Mouse (Mus musculus) megakaryocyte progenitor cell, adult 5-6 weeks (primary cell): ENCODE measurements around the gene Copz1. TPM values are rescaled to one million over a fixed set of nuclear protein-coding genes. Genes with fewer than 3 reads are reported as not detected.

Experiments used
- ATAC-seq: replicated peaks from 2 replicates; pipeline ENCODE4 v1.8.0; 2016; ENCODE audit warnings: mild to moderate bottlenecking, moderate TSS enrichment, inconsistent platforms; ENCODE audit not compliant: poor library complexity
- total RNA-seq, 2 experiments: library from RNA; stranded (forward) in 1 of 2; stranded (reverse) in 1 of 2; fragments of 157-497, 149-512 nt in 1 of 2; fragments of 200-1000 nt in 1 of 2; gene quantifications; 2 replicates each; pipeline versions ENCODE4 v1.2.3 to v1.2.4; 2015 to 2017

Copz1 gene
- total RNA-seq, 2 experiments from 2014 or later, result 91.4 to 245 TPM

- ATAC-seq, result no peak
Measured at GRCm38 (mm10) chr15:103335488-103336235, 63.1 kb downstream of the Copz1 start.

- ATAC-seq, result no peak
Measured at GRCm38 (mm10) chr15:103336996-103337667, 64.6 kb downstream of the Copz1 start.

- ATAC-seq, result no peak
Measured at GRCm38 (mm10) chr15:103338829-103339165, 66.3 kb downstream of the Copz1 start.

- peak; percentile 68 for ATAC-seq
Measured at GRCm38 (mm10) chr15:103339166-103339960, 66.8 kb downstream of the Copz1 start.

- peak; percentile 58 for ATAC-seq
Measured at GRCm38 (mm10) chr15:103339961-103340337, 67.4 kb downstream of the Copz1 start, which contains the start of gene Zfp385a. Zfp385a (minus strand) TSS chr15:103340093.

GRCm38 (mm10) chr15:103340786-103341185 is 68.3 kb downstream of the Copz1 start:
- no peak for ATAC-seq

- no peak for ATAC-seq
Measured at GRCm38 (mm10) chr15:103341547-103341946, 69.0 kb downstream of the Copz1 start.

- ATAC-seq, result peak; percentile 49
Measured at GRCm38 (mm10) chr15:103342415-103342814, 69.9 kb downstream of the Copz1 start.

- ATAC-seq, result no peak
Measured at GRCm38 (mm10) chr15:103343008-103343407, 70.5 kb downstream of the Copz1 start.

- no peak for ATAC-seq
Measured at GRCm38 (mm10) chr15:103343556-103343955, 71.0 kb downstream of the Copz1 start.

GRCm38 (mm10) chr15:103345789-103346188 is 73.3 kb downstream of the Copz1 start:
- ATAC-seq, result no peak

GRCm38 (mm10) chr15:103347275-103347684 is 74.8 kb downstream of the Copz1 start:
- peak; percentile 84 for ATAC-seq

Other genes with a start within 250 kb of the Copz1 start
- gene Smug1, start 105.6 kb upstream of the Copz1 start, total RNA-seq (2015), result 2.1 and 4.5 TPM in 2 replicates
- 3.8 and 4.2 TPM in 2 replicates for gene Smug1, start 105.6 kb upstream of the Copz1 start, total RNA-seq (2017)
- gene Cbx5, start 32.9 kb upstream of the Copz1 start, total RNA-seq (2015), result 112 and 119 TPM in 2 replicates
- gene Cbx5, start 32.9 kb upstream of the Copz1 start, total RNA-seq (2017), result 194 and 261 TPM in 2 replicates
- gene Hnrnpa1, start 32.3 kb upstream of the Copz1 start, total RNA-seq (2015), result 700 and 701 TPM in 2 replicates
- gene Hnrnpa1, start 32.3 kb upstream of the Copz1 start, total RNA-seq (2017), result 1,324 and 1,596 TPM in 2 replicates
- 115 and 140 TPM in 2 replicates for gene Nfe2, start 14.3 kb upstream of the Copz1 start, total RNA-seq (2015)
- 126 and 148 TPM in 2 replicates for gene Nfe2, start 14.3 kb upstream of the Copz1 start, total RNA-seq (2017)
- 1.8 and 3.4 TPM in 2 replicates for gene Gpr84, start 37.9 kb downstream of the Copz1 start, total RNA-seq (2015)
- 1.8 and 2.3 TPM in 2 replicates for gene Gpr84, start 37.9 kb downstream of the Copz1 start, total RNA-seq (2017)
- gene Zfp385a, start 67.4 kb downstream of the Copz1 start, total RNA-seq (2015), result 11.5 and 12.4 TPM in 2 replicates
- 2.0 and 3.2 TPM in 2 replicates for gene Zfp385a, start 67.4 kb downstream of the Copz1 start, total RNA-seq (2017)
- 16.4 and 17.3 TPM in 2 replicates for gene Itga5, start 94.0 kb downstream of the Copz1 start, total RNA-seq (2015)
- 8.4 and 10.5 TPM in 2 replicates for gene Itga5, start 94.0 kb downstream of the Copz1 start, total RNA-seq (2017)
- gene Gtsf1, start 157.8 kb downstream of the Copz1 start, total RNA-seq (2015), result not detected in 2 replicates
- 0.27 TPM in 1 of 2 replicates, not detected in the other for gene Gtsf1, start 157.8 kb downstream of the Copz1 start, total RNA-seq (2017)
- gene Gtsf2, start 175.8 kb downstream of the Copz1 start, total RNA-seq (2015), result not detected in 2 replicates
- not detected in 2 replicates for gene Gtsf2, start 175.8 kb downstream of the Copz1 start, total RNA-seq (2017)
- gene Nckap1l, start 181.1 kb downstream of the Copz1 start, total RNA-seq (2015), result 65.0 and 67.1 TPM in 2 replicates
- gene Nckap1l, start 181.1 kb downstream of the Copz1 start, total RNA-seq (2017), result 90.8 and 94.4 TPM in 2 replicates
- gene Pde1b, start 230.3 kb downstream of the Copz1 start, total RNA-seq (2015), result 3.8 and 3.9 TPM in 2 replicates
- gene Pde1b, start 230.3 kb downstream of the Copz1 start, total RNA-seq (2017), result 1.3 and 3.3 TPM in 2 replicates